Mouse (Mus musculus) kidney, adult 2 months (tissue): ENCODE measurements around the gene Ndufa7.
"Not testable (repeated sequence)": the region's sequence is repeated elsewhere in the genome, so short reads cannot be mapped to it uniquely, and the experiment has no call there.

Experiments
- CTCF ChIP-seq: fragments of 200-500 bp; conservative IDR thresholded peaks from 2 replicates; pipeline ENCODE4 v1.5.1; 2011; ENCODE audit warnings: low read depth, mild to moderate bottlenecking, control low read depth, low read length, moderate library complexity, mixed read lengths; ENCODE audit not compliant: insufficient read depth, insufficient read length
- POLR2A ChIP-seq: fragments of 200-500 bp; IDR thresholded peaks from one replicate; pipeline ENCODE4 v1.6.1; 2011; ENCODE audit warnings: low read depth, low read length, control low read depth

DNA sequence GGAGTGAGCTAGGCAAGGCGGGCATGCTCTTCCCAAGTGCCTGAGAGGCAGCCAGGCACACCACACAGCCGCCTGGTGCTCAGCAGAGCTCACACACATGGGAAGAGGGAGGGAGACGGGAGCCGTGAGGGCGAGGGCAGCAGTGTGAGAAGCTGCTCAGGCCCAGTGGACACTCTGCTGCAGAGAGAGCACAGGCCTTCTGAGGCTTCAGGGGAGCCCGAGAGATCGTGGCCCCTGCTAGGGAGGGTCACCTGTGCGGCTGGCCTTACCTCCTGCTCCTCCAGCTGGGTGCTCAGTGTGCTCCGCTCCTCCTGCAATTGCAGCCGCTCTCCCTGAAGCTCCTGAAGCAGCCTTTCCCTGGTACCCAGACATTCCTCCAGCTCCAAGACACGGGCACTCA is 59.9 kb downstream of the Ndufa7 start:
- not testable (repeated sequence) for TF ChIP-seq CTCF, POLR2A
